Mouse (Mus musculus) T-cell, adult 2 months (primary cell): ENCODE results near the gene Noct.
"Not testable (repeated sequence)": the region's sequence is repeated elsewhere in the genome, so short reads cannot be mapped to it uniquely, and the experiment has no call there.

Experiments
- DNase-seq: peaks from one replicate; pipeline ENCODE4 v3.0.0; 2022; ENCODE audit warnings: low spot score

The Noct gene

GRCm38 (mm10) chr3:51206521-51206920, 17.7 kb upstream of the Noct start:
- DNase-seq: no peak

DNA sequence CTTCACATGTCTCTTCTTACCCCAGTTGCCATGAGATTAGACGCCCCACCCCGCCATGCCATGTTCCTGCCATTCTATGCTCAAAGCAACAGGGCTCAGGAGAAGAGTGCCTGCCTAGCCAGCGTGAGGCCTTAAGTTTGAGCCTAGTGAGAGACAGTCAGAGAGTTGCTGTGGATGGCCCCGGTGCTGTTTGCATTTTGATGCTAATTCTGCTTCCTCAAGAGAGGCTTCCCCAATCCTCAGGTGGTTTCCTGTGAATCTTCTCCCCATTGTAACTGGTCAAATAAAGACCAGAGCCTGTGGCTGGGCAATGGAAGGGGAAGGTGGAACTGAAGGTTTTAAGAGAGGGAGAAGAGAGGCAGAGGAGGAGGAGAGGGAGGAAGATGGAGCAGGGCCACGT, 15.6 kb upstream of the Noct start:
- DNase-seq: no peak

DNA sequence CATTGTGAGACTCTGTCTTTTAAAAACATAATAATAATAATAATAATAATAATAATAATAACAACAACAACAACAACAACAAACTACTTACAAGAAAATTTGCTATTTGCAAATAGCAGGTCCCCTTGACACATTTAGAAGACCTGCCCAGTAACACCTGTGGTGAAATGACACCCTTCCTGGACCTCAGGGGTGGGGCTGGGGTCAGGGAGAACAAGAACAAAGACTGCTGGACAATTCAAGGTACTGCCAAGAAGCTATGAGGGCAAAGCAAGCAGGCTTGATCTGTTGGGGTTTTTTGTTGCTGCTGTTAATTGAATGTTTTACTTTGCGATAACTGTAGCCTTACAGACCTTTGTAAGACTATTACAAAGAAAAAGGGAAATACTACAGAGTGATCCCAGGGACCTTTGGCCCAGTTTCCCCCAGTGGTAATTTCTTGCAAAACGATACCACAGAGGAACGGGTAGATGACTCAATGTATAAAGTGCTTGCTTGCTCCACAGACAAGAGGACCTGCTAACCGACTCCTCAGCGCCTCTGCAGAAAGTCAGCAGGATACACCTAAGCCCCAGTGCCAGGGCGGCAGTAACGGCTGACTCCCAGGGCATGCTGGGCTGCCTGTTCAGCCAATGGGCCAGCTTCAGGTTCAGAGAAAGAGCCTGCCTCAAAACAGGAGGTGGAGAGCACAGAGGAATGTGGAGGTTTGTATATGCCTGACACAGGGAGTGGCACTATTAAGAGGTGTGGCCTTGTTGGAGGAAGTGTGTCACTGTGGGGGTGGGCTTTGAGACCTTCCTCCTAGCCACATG, 14.5 kb upstream of the Noct start:
- no peak for DNase-seq

GRCm38 (mm10) chr3:51210485-51210884, 13.8 kb upstream of the Noct start:
- no peak for DNase-seq

GRCm38 (mm10) chr3:51213111-51213510, 11.1 kb upstream of the Noct start:
- DNase-seq: no peak

DNA sequence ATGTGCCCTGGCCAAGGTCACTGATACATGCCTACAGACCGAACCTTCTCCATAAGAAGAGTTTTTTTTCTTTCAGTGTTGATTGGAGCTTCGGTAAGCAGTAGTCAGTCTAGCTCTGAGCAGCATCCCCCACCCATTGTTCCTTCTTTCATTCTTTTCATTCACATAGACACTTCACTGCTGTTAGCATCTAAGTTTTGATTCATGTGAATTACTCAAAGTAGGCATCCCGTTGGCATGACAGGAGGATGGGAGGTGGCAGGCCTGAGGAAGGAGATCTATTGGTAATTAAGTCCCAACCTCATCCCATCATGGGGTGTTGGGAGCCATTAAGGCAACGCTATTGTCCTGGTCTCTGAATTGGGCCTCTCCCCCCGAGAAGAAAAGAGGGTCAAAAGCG, 8.6 kb upstream of the Noct start:
- DNase-seq: no peak

- not testable (repeated sequence) for DNase-seq
These were observed 7.9 kb upstream of the Noct start for GRCm38 (mm10) chr3:51216351-51216750.

DNA sequence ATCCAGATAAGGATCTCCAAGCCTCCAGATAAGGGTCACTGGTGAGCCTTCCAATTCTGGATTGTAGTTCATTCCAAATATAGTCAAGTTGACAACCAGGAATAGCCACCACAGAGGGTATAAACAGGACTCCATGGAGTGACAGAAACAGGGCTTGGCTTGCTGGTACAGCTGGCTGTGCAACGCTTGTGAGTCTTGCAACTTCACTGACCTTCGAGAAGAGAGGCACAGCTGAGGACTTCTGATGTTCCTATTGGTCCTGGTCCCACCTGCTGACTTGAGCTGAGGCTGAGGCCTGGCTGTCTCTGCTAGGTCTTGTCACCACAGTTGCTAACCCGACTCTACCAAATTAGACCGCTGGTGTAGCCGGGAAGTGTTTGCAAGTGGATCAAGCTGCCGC, 5.9 kb upstream of the Noct start:
- DNase-seq: not testable (repeated sequence)

GRCm38 (mm10) chr3:51219213-51219612, 5.0 kb upstream of the Noct start:
- DNase-seq: no peak

GRCm38 (mm10) chr3:51220846-51221245, 3.4 kb upstream of the Noct start:
- DNase-seq: no peak

DNA sequence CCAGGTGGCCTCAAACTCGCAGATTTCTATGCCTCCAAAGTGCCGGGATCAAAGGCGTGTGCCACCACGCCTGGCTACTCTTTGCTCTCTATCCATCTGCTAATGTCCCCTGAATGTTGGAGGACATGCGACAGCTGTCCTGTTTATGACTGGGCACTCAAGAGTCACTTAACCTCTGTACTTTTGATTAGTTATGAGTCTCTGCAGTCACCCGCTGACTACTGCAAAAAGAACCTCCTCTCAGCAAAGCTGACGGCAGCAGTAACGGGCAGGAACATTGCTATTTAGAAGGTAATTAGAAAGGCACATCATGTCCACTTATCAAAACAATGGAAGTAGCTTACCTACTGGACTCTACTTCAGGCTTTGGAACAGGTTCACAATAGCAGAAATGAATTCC, 2.4 kb upstream of the Noct start:
- no peak for DNase-seq

DNA sequence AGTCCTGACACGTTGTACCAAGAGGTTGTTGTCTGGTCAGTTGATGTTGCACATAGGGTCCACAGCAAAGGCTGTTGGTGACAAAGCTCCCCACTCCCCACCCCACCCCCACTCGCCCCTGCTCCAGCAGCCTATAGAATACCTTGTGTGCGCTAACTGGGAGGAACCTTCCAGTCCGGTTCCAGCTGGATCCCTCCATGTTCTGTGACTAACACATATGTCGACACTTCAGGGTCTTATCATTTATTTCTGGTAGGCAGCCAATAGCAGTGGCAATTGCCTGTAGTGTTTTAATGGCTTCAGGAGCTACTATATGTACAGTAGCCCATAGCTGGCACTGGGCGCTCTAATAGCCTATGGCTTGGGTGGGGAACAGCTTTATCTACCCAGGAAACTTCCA, 1.9 kb upstream of the Noct start:
- DNase-seq: no peak

GRCm38 (mm10) chr3:51222834-51223460, 1.3 kb upstream of the Noct start:
- no peak for DNase-seq

DNA sequence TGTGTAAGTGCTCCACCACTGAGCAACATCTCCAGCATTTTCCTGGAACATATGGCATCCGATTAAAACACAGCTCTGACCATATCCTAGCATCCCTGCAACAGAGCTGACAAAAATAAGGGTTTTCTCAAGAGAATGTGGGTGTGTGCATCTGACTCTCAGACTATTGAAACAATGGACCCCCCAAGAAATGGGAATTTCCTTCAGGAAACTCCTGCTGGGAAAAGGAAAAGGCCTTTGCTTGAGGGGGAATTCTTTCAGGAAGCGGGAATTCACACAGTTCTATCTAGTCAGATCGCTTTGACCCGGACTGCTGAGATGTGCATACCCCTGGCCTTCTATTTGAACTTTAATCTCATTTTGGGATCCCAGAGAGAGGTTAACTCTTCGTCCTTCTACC, 691 bp upstream of the Noct start:
- no peak for DNase-seq

GRCm38 (mm10) chr3:51225226-51225750, 1.0 kb downstream of the Noct start:
- no peak for DNase-seq

- DNase-seq: no peak
These were observed 1.7 kb downstream of the Noct start for GRCm38 (mm10) chr3:51225979-51226378.

GRCm38 (mm10) chr3:51226601-51227000, 2.4 kb downstream of the Noct start:
- DNase-seq: peak; percentile 19

GRCm38 (mm10) chr3:51228038-51228820, 4.0 kb downstream of the Noct start:
- DNase-seq: peak; percentile 55

- no peak for DNase-seq
These were observed 4.6 kb downstream of the Noct start for GRCm38 (mm10) chr3:51228821-51229205.

DNA sequence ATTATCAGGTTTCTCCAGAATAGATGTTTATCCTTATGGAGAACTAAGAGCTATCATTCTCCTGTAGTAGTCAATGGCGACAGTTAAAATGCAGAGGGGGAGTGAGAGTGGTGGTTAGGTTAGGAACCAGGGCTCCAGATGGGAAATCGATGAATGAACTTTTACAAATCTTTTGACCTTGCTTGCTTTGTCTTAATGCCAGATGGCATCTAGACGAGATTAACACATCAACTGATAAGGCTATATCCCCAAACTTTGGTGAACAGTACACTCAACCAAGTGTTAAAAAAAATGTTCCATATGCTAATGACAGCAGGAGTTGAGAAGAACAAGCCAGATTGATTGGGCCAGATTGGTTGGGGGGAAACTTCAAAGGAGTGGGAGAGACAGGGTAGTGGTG, 5.0 kb downstream of the Noct start:
- DNase-seq: no peak

DNA sequence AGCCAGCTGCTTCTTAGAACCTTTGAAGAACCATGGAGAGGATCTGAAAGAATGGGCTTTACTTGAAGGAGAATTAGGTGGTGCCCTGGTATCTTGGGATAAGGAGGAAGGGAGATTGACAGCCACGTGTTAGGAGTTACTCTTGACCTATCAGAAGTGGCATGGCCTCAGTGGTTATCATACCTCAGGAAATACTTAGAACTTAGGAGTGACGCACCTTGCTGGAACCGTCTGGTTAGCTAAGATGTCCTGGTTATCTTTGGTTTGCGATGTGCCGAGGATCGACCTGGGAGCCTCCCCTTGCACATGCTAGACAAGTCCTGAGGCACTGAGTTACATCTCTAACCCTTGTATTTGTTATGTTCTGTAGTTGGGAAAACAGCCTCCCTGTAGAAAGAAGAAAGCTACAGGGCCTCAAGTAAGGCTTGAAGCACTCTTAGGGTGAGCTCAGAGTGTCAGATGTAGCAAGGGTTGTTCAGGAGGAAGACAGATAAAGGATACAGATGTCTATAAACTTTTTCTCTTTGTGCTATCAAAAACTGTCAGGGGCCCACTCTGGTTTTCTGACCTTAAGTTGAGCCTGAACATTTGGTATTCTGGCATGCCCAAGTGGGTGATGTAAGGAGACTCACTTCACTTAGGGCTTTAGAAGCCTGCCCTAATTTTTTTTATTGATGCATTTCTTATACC, 6.0 kb downstream of the Noct start:
- DNase-seq: no peak

DNA sequence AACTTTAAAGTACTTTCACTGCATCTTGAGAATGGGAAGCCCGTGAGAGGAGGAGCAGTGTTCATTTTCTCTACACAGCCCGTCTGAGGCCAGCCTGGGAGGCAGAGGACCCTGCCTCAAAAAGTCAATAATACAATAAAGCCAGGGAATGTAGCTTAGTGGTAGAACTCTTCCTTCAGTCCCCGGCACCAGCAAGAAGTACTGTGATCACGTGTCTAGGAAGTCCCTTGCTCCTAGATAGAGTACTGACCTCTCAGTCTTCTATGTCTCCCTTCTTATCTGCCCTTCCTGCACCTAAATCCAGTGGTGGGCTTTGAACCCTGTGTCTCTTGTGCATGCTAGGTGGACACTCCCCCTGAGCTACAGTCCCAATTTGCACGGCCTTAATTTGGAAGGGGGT, 6.6 kb downstream of the Noct start:
- no peak for DNase-seq
